Mouse (Mus musculus): ENCODE data around the gene Adh6b.

DNA sequence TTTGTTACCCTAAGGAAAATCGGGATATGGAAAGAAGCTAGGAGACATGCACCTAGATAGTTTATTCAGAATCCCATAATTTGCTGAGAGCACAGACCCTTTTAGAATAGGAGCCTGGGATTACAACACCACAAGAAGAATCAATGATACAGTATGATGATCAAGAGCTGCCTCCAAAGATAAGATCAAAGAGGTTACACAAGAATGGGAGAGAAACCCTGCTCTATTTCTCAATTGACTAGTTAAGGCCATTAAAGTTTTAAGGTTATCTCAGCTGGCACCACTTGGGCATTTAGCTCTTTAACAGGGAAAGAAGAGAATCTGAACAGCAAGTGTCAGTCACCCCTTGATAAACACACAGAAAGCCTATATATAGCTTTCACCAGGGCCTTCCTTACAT lies 6.0 kb upstream of the Adh6b start:
- no peak for TF ChIP-seq CTCF (IDR thresholded peaks at IDR 0.05; ENCODE audit: borderline replicate concordance, control insufficient read depth, extremely low read depth, insufficient read depth, low read length, poor library complexity)
- TF ChIP-seq POLR2A (IDR thresholded peaks at IDR 0.05; ENCODE audit: control insufficient read depth, extremely low read depth, insufficient read depth, low read length, poor library complexity) = no peak

All from thymus, adult 2 months (tissue).